ENCODE assay signal across 8 mouse cellular contexts in genomic region chr16:55821571-55821981, GRCm38 (mm10). TPM values are rescaled to one million over a fixed set of nuclear protein-coding genes. Genes with fewer than 3 reads are reported as not detected.
DNase-seq lines count a peak whose midpoint lies in the region; ATAC-seq and TF ChIP-seq lines count a peak whose summit lies in the region.

No protein-coding gene starts in this region.

- peaks cover 9% of the 10 kb centered on the region for H3K79me2 ChIP-seq in MEL (ENCODE audit: control insufficient read depth, insufficient read depth, low read length, poor library complexity)
- peaks cover 50% of the 10 kb centered on the region for H3K79me2 ChIP-seq in macrophage (ENCODE audit: inconsistent target)

- 0% methylated on average over 26 of the region's 40 CpGs for WGBS in kidney, embryonic 16.5 days
- WGBS in macrophage (ENCODE audit: missing documents) = under 1% methylated on average over 37 of the region's 40 CpGs

- TF ChIP-seq CTCF in MEL (IDR thresholded peaks at IDR 0.05 in 2 of 3, conservative IDR thresholded peaks at IDR 0.05 in 1 of 3; ENCODE audit: control insufficient read depth in 1 of 3, insufficient read depth in 1 of 3, low read depth in 2 of 3, low read length in 3 of 3, poor library complexity in 1 of 3, severe bottlenecking in 1 of 3) = no peak

- intact Hi-C loops in heart, postnatal 25 days (cut with DNase I) = no loop called here

- peak; percentile 61 to 63 for DNase-seq in heart, adult 18-20 months
- DNase-seq in heart, postnatal 25 days (ENCODE audit: low spot score) = no peak
- no peak for DNase-seq in MEL (ENCODE audit: low read depth, low spot score)
- peak; percentile 30 for DNase-seq in gastrocnemius, postnatal 25 days
- no peak for DNase-seq in urinary bladder, postnatal 36 days (ENCODE audit: low spot score in 2 of 2)
- DNase-seq in ovary, adult 18-20 months (ENCODE audit: low spot score) = no peak

- H3K9ac ChIP-seq in MEL (ENCODE audit: control insufficient read depth, low read depth, low read length, poor library complexity, severe bottlenecking) = peak overlapping the region; percentile 91
- H3K9ac ChIP-seq in kidney, embryonic 16.5 days (replicated peaks; ENCODE audit: low read length) = peak overlapping the region; percentile 88

- peak overlapping the region; percentile 79 for H3K4me2 ChIP-seq in kidney, embryonic 16.5 days (replicated peaks; ENCODE audit: low read depth, low read length)

- H3K4me1 ChIP-seq in MEL (ENCODE audit: control insufficient read depth in 1 of 2, insufficient read depth in 2 of 2, low read length in 2 of 2) = peaks cover 2 to 11% of the 10 kb centered on the region in 2 experiments
- H3K4me1 ChIP-seq in kidney, embryonic 16.5 days (ENCODE audit: insufficient read depth, low read length) = peaks cover 24% of the 10 kb centered on the region

- peak; percentile 37; the same call in 1 of the 2 replicates for ATAC-seq in kidney, embryonic 16.5 days (ENCODE audit: low FRiP score, low TSS enrichment)

- no peak for TF ChIP-seq POLR2A in MEL (IDR thresholded peaks at IDR 0.05; ENCODE audit: control insufficient read depth in 1 of 2, insufficient read depth in 1 of 2, low read depth in 1 of 2, low read length in 2 of 2, poor library complexity in 1 of 2)

- H3K36me3 ChIP-seq in MEL (ENCODE audit: control insufficient read depth in 1 of 2, insufficient read depth in 2 of 2, low read length in 2 of 2) = peaks cover 0 to 12% of the 10 kb centered on the region in 2 experiments; a peak in 3 of 4 replicates
- H3K36me3 ChIP-seq in kidney, embryonic 16.5 days (ENCODE audit: insufficient read depth, low read length) = peaks cover 19% of the 10 kb centered on the region
- peaks cover 17% of the 10 kb centered on the region for H3K36me3 ChIP-seq in macrophage (ENCODE audit: inconsistent target)

- no peaks in the 10 kb centered on the region for H3K9me3 ChIP-seq in MEL (replicated peaks; ENCODE audit: insufficient read depth, low read length)
- no peaks in the 10 kb centered on the region for H3K9me3 ChIP-seq in kidney, embryonic 16.5 days (ENCODE audit: low read length)

- no peak for TF ChIP-seq RAD21 in MEL (IDR thresholded peaks at IDR 0.05; ENCODE audit: low read depth, low read length)

- TF ChIP-seq EP300 in MEL (IDR thresholded peaks at IDR 0.05; ENCODE audit: low read depth in 1 of 2, low read length in 2 of 2) = no peak

- H3K4me3 ChIP-seq in MEL (ENCODE audit: control insufficient read depth in 1 of 2, insufficient read depth in 1 of 2, low read depth in 2 of 2, low read length in 2 of 2) = peak overlapping the region; percentile 99
- H3K4me3 ChIP-seq in kidney, embryonic 16.5 days (ENCODE audit: low read length) = peak overlapping the region; percentile 93
- H3K4me3 ChIP-seq in macrophage (ENCODE audit: inconsistent target) = peak overlapping the region; percentile 72

- no peaks in the 10 kb centered on the region for H3K27me3 ChIP-seq in MEL (ENCODE audit: control insufficient read depth in 1 of 2, insufficient read depth in 2 of 2, low read length in 2 of 2)
- H3K27me3 ChIP-seq in kidney, embryonic 16.5 days (ENCODE audit: insufficient read depth, low read length) = no peaks in the 10 kb centered on the region

- H3K27ac ChIP-seq in MEL (ENCODE audit: control insufficient read depth, low read depth, low read length) (0 out of 2 replicates have a peak overlapping the region, but pooled peaks have one; percentile 22), macrophage (peak overlapping the region; percentile 73)
- H3K27ac ChIP-seq in kidney, embryonic 16.5 days (ENCODE audit: low read length) = peak overlapping the region; percentile 97

TF ChIP-seq in MEL, 35 proteins besides CTCF, POLR2A, EP300 and RAD21:
- TF ChIP-seq UBTF (IDR thresholded peaks at IDR 0.05; ENCODE audit: borderline replicate concordance, insufficient read depth, low read depth, low read length) = no peak
- TF ChIP-seq MAX (IDR thresholded peaks at IDR 0.05; ENCODE audit: low read length) = no peak
- TF ChIP-seq TBP (IDR thresholded peaks at IDR 0.05; ENCODE audit: low read depth, low read length) = no peak
- TF ChIP-seq HCFC1 (IDR thresholded peaks at IDR 0.05; ENCODE audit: low read depth, low read length) = no peak
- TF ChIP-seq JUND (IDR thresholded peaks at IDR 0.05; ENCODE audit: low read depth, low read length) = no peak
- TF ChIP-seq ZMIZ1 (IDR thresholded peaks at IDR 0.05; ENCODE audit: low read depth, low read length) = no peak
- TF ChIP-seq RCOR1 (IDR thresholded peaks at IDR 0.05; ENCODE audit: low read depth, low read length) = no peak
- TF ChIP-seq ZKSCAN1 (IDR thresholded peaks at IDR 0.05; ENCODE audit: low read depth, low read length) = no peak
- no peak for TF ChIP-seq TCF12 (IDR thresholded peaks at IDR 0.05; ENCODE audit: low read depth, low read length)
- no peak for TF ChIP-seq USF1 (IDR thresholded peaks at IDR 0.05; ENCODE audit: low read depth, low read length)
- no peak for TF ChIP-seq NRF1 (IDR thresholded peaks at IDR 0.05; ENCODE audit: insufficient read depth, low read depth, low read length, poor library complexity, severe bottlenecking)
- no peak for TF ChIP-seq BHLHE40 (IDR thresholded peaks at IDR 0.05; ENCODE audit: borderline replicate concordance, low read depth, low read length)
- TF ChIP-seq ZNF384 (IDR thresholded peaks at IDR 0.05; ENCODE audit: low read depth, low read length) = no peak
TF ChIP-seq in MEL: peak in this region for 0.

RNA-seq across cellular contexts. Expression of gene Nfkbiz, which starts 17.1 kb away (rescaled TPM):
- 1 to 10 TPM; 1.8 to 2.3 TPM for total RNA-seq in heart, adult 18-20 months (2021)
- 1 to 10 TPM; 2.2 to 2.3 TPM for total RNA-seq in heart, postnatal 25 days (2021)
- total RNA-seq in MEL (2012; rRNA removed) = 1.3 and 1.4 TPM in 2 replicates
- 1 to 10 TPM in 1 of 2 experiments, not detected in 1; 2.4 TPM for polyA plus RNA-seq in MEL (2012; ENCODE audit: insufficient read depth in 1 of 2, insufficient read length in 2 of 2, low read depth in 1 of 2, low replicate concordance in 2 of 2, missing spikeins in 1 of 2)
- total RNA-seq in gastrocnemius, postnatal 25 days (2021) = 1 to 10 TPM; 1.2 to 1.3 TPM
- 4.5 and 5.1 TPM in 2 replicates for polyA plus RNA-seq in kidney, embryonic 16.5 days (2015; fragmentation: Nextera tagmentation; extraction: Ambion mirVana)
- 1,000 to 10,000 TPM in 8 of 26 experiments, 100 to 1,000 TPM in 12, 10 to 100 TPM in 6; 25.5 to 2,554 (median 658) TPM for total RNA-seq in macrophage (2018; cell fraction: chromatin; rRNA removed)
- total RNA-seq in macrophage (2018; cell fraction: cytosol; rRNA removed) = 1,000 to 10,000 TPM in 3 of 26 experiments, 100 to 1,000 TPM in 14, 10 to 100 TPM in 7, 1 to 10 TPM in 2; 5.7 to 1,436 (median 318) TPM
- total RNA-seq in macrophage (2018; cell fraction: nucleus; rRNA removed) = 1,000 to 10,000 TPM in 12 of 26 experiments, 100 to 1,000 TPM in 10, 10 to 100 TPM in 4; 23.7 to 2,534 (median 904) TPM
- 3.7 to 10.8 TPM (median 4.2 TPM) in 3 replicates for polyA plus RNA-seq in macrophage (2018)

Comparison
In these comparisons a context has a peak if more than half of its experiments do, and no peak if none do; other contexts are left out.
1. DNase-seq: peak in heart, adult 18-20 months (2 of 2) and gastrocnemius, postnatal 25 days (single experiment); none in heart, postnatal 25 days (single experiment), MEL (single experiment), urinary bladder, postnatal 36 days (0 of 2) and ovary, adult 18-20 months (single experiment).
2. H3K27ac ChIP-seq: peak in every context shown above with its lines; median percentile 97 in kidney, embryonic 16.5 days; 73 in macrophage; 22 in MEL.
3. Peak in every context shown above with its lines, with median percentiles within 50 percentile points of each other: H3K4me3 ChIP-seq.